Mouse (Mus musculus) right cerebral cortex, postnatal 10 days (tissue): ENCODE data around the gene Ccdc148.

ENCODE experiments used
- DNase-seq, 2 experiments: peaks; one replicate each; pipeline ENCODE4 v3.0.0; 2021; ENCODE audit warnings: low spot score in 2 of 2

The Ccdc148 gene

DNA sequence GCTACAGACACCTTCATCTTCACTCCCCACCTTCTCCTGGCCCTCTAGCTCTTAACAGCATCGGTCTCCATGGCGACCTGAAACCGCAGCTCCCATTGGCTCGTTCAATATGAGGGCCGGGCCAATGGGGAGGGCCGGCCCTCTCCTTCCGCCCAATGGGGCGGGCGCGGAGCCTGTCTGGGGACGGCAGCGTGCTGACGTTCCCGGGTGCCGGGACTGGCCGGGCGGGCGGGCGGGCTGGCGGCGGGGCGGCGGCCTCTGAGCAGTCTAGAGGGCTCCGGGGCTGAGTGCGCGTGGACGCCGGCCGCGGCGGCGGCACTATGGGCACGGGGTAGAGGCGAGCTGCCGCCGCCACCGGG, at the start of gene Ccdc148, which contains the start of gene Pkp4:
TSS of gene Ccdc148 (minus strand) at position 79 of the 359 bp plus-strand sequence.
TSS of gene Pkp4 (plus strand) at position 246 of the 359 bp plus-strand sequence.
- DNase-seq = peak; percentile 96 to 97

DNA sequence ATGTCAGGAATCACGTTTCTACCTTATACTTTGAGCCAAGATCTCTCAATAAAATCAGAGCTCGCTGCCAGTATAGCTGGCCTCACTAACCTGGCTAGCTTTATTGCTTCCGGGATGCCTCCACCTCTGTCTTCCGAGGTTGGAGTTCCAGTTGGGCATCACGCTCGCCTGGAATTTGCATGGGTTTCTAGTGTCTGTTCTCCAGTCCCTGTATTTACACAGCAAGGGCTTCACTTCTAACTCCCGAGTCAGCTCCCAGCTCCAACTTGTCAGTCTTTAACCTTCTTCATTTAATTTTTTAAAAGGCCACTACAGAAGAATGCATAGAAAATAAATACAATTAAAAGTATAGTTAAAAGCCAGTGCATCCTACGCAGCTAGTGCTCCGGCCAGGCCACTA, 47.8 kb upstream of the Ccdc148 start:
- DNase-seq = no peak

DNA sequence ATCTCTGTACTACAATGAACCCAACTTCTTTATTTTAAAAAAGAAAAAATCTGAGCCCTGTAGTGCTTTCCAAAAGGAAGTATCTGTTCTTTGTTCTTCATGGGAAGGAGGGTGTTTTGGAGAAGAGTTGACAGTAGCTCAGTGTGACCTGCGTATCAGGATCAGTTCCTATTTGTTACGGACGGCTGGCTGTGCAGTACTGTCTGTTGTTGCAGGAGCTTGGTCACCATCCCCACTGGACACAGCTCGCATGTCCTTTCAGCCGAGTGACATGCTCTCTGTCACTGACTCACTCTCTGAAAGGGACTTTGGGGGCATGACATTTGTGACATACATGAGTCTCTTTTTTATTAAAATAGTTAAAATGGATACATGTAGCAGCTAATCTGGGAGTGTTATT, 47.2 kb upstream of the Ccdc148 start:
- no peak for DNase-seq

DNA sequence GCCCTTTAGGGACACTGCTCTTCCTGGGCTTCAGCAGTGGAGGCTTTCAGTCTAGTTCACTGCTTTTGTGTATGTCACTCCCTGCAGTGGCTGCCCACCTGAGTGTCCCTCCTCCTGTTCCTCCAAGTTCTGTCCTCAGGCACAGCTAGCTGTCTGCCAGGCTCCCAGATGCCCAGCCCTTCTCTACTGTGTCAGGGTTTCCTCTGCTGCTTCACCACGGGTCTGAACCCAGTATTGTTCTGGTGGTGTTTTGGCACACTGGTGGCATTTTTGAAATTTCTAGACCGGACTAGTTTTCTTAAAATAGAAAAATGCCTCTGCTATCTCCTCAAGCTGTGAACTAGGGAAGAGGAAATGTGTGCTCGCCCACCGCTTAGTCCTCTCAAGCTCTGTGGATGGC, 46.8 kb upstream of the Ccdc148 start:
- no peak for DNase-seq

DNA sequence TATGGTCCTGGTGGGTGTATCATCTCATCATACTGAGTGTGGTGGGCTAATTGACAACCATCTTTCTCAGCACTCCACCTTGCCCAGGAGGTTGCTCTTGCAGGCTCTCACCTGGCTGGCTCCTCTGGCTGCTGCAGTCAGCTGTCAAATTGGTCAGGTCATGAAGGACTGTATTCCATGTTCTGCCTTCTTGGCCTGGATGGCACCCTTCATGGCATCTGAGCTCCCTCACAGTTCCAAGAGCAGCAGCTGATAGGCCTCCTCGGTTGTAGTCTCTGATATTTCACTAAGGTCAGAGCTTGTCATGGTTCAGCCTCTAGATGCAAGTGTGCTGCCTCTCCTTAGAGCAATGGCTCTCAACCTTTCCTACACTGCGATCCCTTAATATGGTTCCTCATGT, 45.7 kb upstream of the Ccdc148 start:
- no peak for DNase-seq

DNA sequence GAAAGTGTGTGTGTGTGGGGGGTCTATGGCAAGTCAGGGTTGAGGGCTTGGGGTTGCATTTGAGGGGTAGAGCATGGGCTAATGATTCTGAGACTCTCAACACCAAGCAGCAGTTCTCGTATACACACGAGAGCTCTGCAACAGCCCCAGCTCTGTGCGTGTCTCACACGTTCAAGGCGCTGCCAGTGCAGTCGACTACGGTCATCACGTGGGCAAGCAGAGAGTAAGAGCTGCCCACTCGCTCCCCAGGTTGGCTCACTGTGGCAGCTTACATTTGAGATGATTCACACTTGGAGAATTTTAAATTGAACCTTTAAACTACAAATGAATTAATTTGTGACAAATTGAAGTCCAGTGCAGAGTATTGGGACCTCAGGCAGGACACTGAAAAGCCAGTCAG, 44.6 kb upstream of the Ccdc148 start:
- no peak for DNase-seq

DNA sequence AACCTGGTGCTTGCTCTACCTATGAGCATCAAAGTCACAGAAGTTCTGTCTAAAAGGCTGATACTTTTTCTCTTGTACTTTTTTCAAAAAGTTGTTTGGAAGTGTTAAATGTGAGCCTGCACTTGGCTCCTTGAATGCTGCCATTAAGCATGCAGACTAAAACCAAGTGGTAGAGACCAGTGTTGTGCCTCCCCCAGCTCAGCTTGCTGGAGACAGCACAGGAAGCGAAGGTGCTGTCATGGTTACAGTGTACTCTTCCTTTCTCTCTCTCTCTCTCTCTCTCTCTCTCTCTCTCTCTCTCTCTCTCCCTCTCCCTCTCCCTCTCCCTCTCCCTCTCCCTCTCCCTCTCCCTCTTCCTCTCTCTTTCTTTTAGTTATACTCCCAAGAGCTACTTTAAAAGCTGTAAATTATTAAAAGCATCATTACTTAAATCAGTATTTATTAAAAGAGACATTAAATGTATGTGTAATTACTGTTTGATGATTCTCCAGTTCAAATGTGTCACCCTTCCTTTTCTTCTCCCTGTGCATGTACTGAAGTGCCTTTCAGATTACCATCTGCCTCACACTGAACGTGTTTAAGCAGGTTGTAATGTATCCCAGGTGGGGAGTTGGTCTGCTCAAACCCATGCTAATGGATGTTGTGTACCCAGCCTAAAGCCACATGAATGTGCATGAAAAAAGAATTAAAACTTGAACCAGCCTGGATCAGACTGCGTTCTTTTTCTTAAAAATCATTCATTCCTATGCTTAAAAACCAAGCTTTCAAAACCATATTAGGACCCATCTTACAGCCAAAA, 43.3 kb upstream of the Ccdc148 start:
- no peak for DNase-seq

DNA sequence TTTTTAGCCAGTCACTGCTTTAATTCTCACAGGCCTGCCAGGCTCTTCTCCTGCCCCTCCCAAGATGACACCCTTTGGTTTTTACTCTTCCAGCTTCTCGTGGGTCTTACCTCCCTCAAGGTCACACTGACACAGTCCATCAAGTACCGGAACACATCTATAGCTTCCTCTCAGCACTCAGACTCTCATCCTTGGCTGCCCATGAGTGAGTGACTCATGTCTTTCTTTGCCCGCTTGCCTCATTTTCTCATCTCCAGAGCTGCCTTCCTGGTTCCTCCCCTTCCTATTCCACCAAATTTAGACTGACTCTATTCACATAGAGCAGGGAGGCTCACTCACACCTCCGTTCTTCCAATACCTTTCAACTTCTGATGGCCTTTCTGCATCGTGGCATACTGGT, 42.4 kb upstream of the Ccdc148 start:
- no peak for DNase-seq

DNA sequence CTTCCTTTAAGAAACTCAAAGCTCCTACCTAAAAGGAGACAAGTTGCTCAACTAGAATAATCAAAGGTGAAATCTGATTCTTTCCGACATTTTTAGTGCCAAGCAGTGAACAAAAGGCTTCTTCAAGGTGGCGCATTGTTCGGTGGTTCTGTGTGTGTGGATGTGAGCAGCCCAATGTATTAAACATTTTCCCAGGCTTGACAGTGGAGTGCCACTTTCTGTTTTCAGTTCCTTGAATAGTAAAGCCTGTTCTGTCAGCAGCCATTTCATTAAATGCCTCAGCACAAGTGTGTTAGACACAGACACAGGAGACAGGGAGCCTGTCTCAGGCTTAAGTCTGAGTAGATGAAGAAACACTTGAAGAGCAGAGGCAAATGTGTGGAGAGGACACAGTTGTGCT, 40.0 kb upstream of the Ccdc148 start:
- DNase-seq = no peak

DNA sequence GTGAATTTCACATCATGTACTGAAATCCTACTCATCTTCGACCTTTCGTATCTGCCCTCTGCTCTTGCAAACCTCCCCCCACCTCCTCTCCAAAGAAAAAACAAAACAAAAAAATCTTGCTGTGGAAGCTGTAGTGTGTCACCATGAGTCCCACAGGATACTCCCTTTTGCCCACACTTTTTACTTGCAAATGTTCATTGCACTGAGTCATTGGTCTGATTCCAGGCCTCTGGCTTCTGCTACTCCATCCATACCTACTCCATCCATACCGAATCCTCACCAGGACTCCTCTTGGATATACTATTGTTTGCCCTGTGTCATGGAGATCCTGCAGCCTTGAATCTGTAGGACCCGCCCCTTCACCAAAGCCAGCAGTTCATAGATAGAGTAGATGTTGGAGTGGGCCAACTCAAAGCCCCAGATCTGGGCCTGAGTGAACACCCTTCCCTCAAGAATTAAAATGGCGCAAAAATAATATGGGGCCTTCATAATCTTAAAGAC, 39.0 kb upstream of the Ccdc148 start:
- no peak for DNase-seq

DNA sequence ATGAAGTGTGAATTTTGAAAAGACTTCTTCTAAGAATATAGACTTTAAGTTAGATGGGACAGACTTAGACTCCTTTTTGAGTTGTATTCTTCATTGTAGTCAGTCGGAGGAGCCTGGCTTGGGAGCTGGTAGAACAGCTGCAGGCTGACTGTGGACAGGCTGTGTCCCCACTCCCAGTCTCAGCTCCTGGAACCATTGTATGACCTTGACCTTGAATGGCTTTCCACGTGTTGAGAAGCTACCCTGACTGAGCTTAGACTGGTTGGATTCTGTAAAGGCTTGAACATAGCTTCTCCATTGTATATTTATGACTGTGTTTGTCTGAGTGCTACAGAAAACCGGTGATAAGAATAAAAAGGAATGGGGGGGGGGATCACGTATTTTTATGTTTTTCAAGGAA, 36.7 kb upstream of the Ccdc148 start:
- DNase-seq = no peak

DNA sequence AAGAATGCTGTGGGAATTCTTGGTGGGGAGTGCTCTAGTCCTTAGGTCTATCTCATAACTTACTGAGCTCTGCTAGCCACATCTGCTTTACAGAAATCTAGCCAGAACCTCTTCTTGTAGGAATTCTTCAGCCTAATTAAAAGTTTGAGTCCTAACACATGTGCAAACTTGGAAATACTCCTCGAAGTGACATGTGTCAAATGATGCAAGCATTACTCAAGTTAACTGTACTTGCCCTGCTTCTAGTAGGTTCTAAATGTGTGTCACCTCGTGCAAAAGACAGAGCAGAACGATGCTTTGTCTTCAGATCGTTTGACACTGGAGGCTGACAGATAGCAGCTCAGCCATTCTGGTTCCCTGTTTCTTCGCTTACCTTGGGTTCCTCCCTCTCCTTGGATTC, 32.6 kb upstream of the Ccdc148 start:
- DNase-seq = no peak

DNA sequence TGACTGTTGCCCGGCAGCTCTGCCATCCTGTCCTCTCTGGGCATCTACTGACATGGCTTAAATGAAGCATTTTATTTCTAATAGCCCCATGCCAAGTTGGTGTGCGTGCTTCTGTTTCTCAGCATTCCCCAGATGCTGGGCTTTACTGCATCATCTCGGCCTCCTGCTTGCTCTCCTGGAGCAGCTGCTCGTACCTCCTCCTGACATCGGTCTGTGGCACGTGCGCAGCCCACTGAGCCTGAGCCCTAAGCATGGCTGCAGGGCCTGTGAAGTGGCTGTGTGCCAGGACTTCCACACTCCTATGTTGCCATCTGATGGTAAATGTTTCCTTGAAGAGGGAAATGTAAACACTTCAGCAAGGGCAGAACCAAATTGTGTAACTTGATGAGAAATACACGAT, 31.0 kb upstream of the Ccdc148 start:
- DNase-seq = no peak

DNA sequence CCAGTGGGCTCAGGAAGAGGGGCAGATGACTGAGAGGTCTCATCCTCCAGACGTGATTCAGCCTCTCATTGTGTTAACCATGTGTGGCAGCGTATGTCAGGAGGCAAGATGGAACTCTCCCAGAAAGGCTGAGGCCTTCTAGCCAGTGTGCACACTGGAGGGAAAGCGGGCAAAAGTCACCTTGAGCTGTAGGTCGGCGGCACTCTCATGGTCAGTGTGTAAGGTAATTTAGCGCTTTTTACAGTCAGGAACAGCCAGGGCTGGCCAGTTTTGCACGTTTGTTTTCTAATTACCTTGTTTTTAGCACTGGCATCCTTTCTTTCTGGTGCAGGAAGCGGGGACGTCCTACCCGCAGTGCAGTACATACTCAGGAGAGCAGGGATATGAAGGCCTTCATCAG, 29.7 kb upstream of the Ccdc148 start:
- no peak for DNase-seq

DNA sequence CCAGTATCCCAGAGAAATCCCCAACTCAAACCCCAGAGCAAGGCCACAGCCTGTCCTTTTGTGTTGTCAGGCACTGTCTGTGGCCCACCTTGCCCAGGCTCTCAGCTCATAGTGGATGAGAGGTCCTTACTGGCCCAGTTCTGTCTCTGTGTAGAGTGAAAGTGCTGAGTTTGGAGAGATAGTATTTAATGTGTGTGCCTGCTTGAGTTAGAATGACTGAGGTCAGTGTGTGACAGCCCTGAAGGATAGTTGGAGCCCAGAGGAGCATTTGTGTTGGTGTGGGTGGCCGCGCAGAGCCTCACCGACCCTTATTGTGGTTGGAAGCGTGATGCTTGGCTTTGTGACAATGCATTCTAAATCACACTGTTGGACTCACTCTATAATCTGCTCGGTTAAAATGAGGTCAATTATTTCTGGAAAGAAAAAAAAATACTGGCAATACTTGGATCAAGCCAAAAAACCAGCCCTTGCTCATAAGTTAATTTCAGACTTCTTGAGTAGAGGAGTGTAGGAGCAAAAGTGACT, 29.2 kb upstream of the Ccdc148 start:
- DNase-seq = peak; percentile 23

DNA sequence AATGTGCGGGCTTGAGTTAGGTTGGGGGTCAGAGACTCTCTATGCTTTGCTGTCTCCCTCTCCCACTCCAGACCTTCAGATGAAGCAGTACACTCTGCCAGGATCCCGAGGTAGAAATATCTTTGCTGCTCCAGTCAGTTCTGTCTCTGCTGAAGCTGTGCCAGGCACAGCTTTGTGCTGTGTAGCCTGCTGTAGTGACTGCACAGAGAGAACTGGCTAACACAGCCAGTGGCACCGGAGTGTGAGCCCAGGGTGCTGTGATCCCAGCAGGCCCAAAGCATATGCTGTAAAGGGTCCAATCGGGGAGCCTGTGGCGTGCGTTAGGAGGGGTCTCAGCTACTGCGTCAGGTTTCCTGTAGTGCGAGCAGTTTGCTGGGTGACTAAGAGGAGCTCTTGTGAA, 27.8 kb upstream of the Ccdc148 start:
- DNase-seq = peak; percentile 49 to 55

DNA sequence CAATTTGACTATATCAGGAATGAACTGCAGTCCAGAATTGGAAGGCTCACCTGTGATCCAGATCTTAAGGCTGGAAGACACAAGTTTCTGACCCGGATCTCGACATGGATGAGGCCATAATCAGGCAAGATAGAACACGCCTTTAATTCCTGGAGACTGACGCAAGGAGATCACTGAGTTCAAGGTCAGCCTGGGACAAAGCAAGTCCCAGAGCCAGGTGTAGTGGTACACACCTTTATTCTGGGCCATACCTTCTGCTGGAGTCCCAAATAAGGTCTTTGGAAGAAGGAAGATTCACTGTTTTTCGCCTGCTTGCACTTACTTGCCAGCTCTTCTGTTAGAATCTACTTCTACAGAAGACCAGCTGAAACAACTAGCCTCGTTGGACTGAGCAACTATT, 26.5 kb upstream of the Ccdc148 start:
- DNase-seq = peak in 1 of 2 experiments; percentile 3

DNA sequence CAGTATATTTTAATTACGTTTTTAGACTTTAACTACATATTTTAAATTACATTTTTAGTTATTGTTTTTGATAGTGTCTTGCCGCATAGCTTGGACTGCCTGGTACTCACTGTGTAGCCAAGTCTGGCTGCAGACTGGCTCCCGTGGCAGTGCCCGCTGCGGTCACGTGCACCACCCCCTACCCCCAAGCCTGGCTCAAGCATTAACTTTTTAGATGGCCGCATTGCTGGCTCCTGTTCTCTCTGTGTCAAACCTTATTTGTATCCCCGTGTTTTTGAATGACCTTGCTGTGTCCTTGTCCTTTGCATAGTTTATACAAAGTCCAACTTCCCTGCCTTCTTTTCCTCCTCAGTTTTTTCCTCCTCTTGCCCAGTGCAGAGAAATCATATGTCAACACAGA, 25.6 kb upstream of the Ccdc148 start:
- DNase-seq = peak in 1 of 2 experiments; percentile 14

DNA sequence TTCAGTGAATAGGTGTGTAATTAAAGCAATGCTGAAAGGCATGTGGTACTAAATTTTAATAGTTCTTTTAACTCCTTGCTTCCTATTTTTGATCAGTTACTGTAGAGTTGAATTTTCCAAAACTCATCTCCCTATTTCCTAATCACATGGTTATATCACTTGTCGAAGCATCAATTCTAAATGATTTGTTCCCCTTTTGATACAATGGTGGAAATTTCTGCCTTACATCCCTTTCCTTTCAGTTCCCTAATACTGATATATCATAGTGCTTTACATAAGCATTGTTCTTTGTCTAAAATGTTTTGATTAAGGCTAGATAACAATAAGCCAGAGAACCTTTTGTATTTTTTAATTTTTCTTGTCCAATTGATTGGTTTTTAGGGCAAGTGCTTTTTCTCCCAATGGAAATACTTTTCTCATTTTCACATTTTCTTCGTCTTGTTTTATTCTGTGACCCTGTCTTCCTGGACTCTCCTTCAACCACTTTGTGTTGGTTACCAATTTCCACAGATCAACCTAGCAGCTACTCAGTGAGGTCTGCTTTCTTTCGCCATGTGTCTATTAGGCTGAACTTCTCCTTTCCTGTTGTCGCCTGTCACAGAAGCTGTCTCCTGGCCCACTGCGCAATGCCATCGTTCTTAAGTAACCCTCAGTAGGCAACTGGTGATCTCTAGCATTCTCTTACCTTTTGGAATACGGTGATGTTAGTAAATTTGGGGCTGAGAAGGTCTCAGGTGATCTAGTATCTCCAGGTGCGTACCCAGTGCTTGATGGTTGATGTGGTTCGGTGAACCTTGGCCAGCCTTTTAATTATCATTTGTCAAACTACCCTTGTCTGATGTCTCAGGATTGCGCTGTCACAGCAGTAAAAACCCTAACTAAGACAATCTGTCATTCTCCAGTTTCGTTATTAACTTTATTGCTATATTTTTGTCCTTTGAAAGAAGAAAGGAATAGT, 23.9 kb upstream of the Ccdc148 start:
- DNase-seq = no peak

DNA sequence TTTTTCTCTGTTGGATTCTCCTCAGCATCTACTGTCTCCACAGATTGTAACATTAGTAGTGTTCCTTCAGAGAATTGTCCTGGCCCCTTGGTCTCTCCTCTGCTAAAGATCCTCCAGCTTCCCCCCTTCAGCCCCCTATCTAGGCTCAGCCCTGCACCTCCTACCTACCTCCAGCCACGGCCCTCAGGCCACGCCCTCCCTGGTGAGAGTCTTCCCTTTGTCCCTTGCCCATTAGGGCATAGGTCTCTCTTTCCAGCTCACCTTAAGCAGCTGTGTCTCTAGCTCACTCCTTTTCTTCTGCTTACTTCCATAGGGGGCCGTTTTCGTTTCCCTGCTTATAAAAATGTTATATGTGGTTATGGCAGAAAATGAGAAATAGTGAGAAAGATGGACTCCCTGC, 23.1 kb upstream of the Ccdc148 start:
- peak in 1 of 2 experiments; percentile 13 for DNase-seq

DNA sequence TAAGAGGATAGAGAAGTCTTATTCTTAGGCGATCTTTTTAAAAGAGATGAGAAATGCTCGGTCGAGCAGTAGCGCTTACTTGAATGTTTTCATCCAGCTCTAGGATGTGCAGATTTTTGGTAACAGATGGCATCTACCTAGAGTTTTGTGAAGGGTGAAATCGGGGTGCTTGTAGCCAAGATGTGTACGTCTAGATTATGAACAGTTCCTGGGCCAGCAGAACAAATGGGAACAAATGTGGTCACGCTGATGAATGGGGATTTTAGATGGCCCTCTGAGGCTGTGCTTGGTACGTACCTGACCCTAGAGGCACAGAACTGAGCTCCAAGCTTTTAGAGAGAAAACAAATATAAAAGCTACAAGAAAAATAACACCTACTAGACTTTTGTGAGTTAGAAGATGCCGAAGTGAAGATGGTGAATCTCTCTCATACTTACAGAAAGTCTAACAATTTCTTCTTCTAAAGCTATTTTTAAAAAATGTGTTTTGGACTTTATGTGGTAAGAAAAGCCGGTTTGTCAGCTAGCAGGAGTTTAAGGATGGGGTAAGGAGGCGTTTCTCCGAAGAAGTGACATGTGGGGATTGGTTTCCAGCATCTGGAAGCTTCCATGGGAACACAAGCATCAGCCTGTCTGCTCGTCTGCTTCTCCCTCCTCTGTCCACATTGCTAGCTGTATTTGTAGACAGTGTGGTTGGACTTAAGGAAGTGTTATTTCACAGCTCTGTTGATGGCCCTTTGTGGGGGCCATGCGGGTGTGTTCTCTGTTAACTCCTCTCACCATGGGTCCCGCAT, 21.0 kb upstream of the Ccdc148 start:
- no peak for DNase-seq

DNA sequence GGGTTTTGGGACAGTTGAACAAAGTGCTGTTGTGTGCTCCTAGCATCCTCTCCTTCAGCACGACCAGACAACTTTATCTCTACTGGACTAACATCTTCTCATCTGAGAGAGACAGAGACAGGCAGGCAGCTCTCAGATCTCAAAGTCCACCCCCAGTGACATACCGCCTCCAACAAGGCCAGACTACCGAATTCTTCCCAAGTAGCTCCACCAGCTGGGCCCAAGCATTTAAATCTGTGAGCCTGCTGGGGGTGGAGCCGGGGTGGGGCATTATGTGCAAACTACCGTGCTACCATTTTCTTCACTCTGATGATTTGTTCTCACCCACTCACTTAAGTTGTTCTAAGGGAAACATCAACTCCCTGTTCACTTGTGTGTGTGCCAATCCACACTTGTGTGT, 19.0 kb upstream of the Ccdc148 start:
- DNase-seq = no peak
